Mouse (Mus musculus): Measurements from ENCODE around the gene Hpdl. TPM values are rescaled to one million over a fixed set of nuclear protein-coding genes. Genes with fewer than 3 reads are reported as not detected.
"Not testable (repeated sequence)": the region's sequence is repeated elsewhere in the genome, so short reads cannot be mapped to it uniquely, and the experiment has no call there.

The Hpdl gene
- under 1 TPM; 0.70 to 0.85 TPM for polyA plus RNA-seq (2017; shearing (Covaris generic))

DNA sequence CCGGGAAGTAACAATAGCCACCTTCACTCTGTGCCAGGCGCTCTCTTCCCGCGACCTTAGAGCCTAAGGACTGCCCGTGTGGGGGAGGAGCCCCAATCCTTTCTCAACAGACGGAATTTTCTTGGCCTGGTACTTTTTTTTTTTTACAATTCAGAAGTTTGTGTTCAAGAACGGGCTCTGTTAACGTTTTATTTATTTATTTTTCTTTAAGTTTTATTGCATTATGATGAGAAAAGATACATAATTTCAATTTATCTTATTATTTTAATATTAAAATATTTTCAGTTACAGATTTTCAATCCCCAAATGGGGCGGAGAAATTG lies at the start of gene Hpdl:
TSS of gene Hpdl (minus strand) at position 14 of the 323 bp plus-strand sequence.
- peak; percentile 15 for ATAC-seq

GRCm38 (mm10) chr4:116869898-116870297 lies 48.4 kb upstream of the Hpdl start:
- no peak for ATAC-seq

- ATAC-seq = no peak
Measured at GRCm38 (mm10) chr4:116862023-116862422, 40.5 kb upstream of the Hpdl start.

DNA sequence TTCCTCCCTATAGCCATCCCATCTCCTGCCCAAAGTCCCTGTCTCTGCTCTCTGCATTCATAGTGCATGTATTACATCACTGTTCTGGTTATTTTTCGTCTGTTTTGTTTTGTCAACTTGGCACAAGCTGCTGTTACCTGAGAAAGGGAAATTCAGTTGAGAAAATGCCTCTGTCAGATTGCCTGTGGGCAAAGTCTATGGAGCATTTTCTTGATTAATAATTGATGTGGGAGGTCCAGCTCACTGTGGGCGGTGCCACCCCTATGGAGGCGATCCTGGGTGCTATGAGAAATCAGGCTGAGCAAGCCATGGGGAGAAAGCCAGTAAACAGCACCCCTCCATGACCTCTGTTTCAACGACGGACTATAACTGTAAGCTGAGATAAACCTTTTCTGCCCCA lies 38.2 kb upstream of the Hpdl start:
- ATAC-seq = no peak

- ATAC-seq = no peak
Measured at GRCm38 (mm10) chr4:116857203-116857602, 35.7 kb upstream of the Hpdl start.

GRCm38 (mm10) chr4:116854286-116854685 lies 32.8 kb upstream of the Hpdl start:
- ATAC-seq = no peak

- ATAC-seq = no peak
Measured at GRCm38 (mm10) chr4:116849901-116850300, 28.4 kb upstream of the Hpdl start.

DNA sequence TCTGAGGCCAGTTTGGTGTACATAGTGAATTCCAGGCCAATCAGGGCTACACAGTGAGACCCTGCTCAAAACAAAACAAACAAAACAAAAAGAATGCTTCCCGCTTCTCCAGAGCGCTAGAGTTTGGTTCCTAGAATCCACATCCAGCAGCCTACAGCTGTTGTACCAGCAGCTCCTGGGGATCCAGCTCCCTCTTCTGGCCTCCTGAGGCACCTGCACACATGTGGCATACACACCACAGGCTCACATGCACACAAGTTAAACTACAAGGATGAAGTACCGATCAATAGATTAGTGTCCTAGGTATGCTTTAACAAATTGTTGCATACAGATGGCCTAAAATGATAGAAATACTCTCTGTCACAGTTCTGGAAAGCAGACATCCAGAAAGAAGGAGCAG lies 22.8 kb upstream of the Hpdl start:
- ATAC-seq = no peak

GRCm38 (mm10) chr4:116840841-116841240 lies 19.3 kb upstream of the Hpdl start:
- ATAC-seq = no peak

GRCm38 (mm10) chr4:116840096-116840495 lies 18.6 kb upstream of the Hpdl start:
- ATAC-seq = not testable (repeated sequence)

DNA sequence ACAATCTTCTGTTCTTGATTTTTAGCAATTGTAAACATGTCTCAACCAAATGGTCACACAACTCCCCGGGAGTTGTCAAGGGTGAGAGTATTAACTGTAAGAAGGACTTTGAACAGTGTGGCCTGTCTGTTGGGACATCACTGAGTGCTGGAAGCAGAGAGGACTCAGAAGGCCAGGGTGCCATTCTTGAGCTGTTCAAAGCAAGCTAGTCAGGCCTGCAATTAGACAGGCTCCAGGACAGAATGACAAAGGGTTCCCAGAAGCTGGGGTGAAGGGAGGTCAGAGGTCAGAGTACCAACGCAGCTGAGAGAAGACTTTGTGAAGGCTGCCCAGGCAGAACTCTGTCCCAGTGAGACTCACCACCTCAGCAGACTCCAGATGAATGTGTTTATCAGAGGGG lies 17.5 kb upstream of the Hpdl start:
- no peak for ATAC-seq

- no peak for ATAC-seq
Measured at GRCm38 (mm10) chr4:116830070-116830368, 8.5 kb upstream of the Hpdl start.

GRCm38 (mm10) chr4:116829364-116830069 lies 8.0 kb upstream of the Hpdl start:
- no peak for ATAC-seq

GRCm38 (mm10) chr4:116827819-116828218 lies 6.3 kb upstream of the Hpdl start:
- peak; percentile 41 for ATAC-seq

DNA sequence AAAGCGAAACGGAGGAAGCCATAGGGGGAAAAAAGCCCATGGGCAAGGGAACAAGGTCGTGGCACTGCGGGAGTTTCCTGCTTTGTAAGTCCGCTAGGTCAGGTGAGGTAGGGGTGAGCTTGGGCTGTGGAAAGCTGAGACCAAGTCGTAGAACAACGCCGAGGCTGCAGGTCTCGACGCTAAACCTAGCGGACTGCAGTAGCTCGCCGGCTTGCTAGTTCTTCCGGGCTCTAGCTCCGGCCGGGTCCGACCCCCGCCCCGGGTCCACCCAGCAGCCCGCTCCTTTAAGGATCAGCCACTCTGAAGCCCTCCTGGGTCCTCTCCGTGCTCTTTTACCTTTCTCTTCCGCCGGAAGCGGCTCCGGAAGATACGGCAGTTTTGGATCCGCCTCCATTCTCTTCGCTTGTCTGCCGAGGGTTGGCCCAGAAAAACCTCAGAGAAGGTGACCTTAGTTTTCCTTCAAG lies 3.1 kb upstream of the Hpdl start:
- ATAC-seq = peak; percentile 83

DNA sequence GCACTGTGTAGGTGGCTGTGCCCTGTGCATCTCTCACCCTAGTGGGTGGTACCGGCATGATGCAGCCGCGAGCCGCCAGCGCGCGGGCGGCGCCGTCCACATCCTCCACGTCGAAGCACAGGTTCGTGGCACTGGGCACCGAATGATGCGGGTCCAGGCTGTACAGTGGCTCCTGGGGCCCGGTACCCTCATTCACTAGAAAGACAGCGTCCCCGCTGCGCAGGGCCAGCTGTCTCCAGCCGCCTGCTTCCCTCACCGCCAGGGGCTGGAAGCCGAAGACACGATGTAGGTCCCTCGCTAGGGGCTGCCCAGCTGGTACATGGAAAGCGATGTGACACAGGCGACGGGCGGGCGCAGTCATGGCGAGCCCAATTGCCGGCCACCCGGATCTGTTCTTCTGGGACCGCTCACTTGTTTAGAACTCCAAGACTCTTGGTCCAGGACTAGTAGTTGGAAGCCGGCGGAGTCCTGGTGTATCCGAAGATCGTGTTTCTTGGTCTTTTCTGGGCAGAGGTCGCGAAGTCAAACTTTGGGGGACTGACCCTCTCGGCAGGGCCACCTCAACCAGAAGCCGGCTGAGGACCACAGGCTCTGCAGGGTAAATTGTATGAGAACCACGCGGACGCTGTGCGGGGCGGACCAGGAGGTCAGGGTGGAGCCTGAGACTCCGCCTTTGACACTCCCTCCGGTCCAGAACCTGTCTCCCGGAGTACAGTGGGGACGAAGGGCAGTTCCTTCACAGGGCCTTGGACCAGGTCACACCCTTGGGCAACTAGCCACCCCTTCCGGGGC lies 409 bp downstream of the Hpdl start:
- peak; percentile 64 for ATAC-seq

- no peak for ATAC-seq
Measured at GRCm38 (mm10) chr4:116819968-116820901, 1.3 kb downstream of the Hpdl start.

DNA sequence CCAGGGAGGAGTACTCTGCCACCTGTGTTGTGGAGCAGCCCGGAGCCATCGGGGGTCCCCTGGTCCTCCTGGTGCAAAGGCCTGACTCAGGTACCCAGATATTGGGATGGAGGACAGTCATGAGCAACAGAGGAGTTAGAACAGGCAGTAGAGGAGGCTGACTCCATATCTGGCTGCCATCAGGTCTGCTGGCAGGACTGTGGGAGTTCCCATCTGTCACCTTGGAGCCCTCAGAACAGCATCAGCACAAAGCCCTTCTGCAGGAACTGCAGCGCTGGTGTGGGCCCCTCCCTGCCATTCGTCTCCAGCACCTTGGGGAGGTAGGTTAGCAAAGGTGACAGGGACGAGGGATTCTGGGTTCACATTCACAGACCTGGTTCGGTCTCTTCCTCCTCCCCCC lies 4.0 kb downstream of the Hpdl start:
- ATAC-seq = no peak

GRCm38 (mm10) chr4:116815276-116815675 lies 6.2 kb downstream of the Hpdl start:
- ATAC-seq = no peak

DNA sequence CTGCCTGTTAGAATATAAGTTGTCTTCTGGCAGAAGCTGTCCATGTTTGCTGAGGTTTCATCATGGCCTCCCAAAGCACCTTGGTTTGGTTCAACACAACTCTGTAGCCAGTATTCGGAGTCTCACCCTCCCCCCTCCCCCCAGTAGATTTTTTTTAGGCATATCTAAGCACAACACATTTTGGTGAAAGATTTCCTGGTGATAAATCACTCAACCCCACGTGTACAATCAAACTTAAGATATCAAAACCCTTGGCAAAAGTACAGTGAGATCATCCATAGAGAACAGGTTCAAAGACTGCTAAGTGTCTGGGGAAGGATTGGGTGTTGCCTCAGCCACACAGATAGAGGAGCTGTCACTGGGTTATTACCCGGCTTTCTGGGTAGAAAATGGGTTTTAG lies 10.5 kb downstream of the Hpdl start:
- ATAC-seq = no peak

DNA sequence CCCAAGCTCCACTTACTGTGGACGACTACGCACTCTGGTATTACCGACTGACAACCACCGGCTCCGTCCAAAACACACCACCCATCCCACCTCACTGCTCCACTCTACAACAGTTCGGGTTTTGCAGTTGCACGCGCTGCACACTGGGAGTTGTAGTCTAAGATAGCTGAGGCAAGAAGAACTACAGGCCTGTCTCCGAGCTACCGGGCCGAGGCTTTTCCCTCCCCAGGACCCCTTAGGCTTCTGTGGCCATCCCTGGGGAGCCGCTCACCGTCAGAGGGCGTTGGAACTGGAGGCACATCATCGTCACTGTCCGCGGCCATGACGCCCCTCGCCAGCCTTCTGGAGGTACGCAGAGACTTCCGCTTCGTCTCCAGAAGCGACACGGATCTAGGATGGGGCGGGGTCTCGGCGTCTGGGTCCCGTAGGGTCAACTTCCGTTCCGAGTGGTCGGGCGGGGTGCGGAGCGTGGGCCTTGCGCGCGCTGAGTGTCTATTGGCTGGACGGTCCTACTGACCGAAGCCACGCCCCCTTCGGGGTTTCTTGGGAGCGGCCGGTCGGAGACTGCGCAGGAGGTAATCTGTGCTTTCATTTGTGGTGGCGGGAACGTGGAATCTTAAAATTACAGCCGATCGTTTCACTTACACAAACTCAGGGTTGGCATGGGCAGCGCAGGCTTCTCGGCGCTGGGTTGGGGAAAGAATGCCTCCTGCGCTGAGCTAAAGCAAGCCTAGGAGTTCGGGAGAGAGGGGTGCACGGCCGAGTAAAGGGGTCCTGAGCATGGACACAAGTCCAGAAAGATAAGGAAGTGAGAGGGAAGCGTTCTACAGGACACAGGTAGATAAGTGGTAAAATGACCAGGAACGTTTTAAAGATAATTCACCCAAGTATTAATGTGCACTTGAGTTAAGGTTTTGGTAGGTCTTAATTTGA lies 14.0 kb downstream of the Hpdl start, which contains the start of the genes Toe1 and Mutyh:
TSS of gene Toe1 (minus strand) at position 444 of the 933 bp plus-strand sequence.
TSS of gene Mutyh (plus strand) at position 527 of the 933 bp plus-strand sequence.
- ATAC-seq = peak; percentile 98

GRCm38 (mm10) chr4:116799901-116800300 lies 21.6 kb downstream of the Hpdl start:
- peak; percentile 78 for ATAC-seq
